Mouse (Mus musculus) adrenal gland, postnatal 25 days (tissue): ENCODE data around the gene Otogl. TPM values are rescaled to one million over a fixed set of nuclear protein-coding genes. Genes with fewer than 3 reads are reported as not detected.

Experiments
- total RNA-seq: library from RNA; stranded (reverse); gene quantifications from 2 replicates; pipeline ENCODE4 v1.2.3, GENCODE M21; 2021

The Otogl gene
- total RNA-seq, 1 experiment from 2014 or later: 0.21 TPM

Other genes with a start within 250 kb of the Otogl start
- 0.06 and 0.29 TPM in 2 replicates for gene Ptprq, start 192.1 kb downstream of the Otogl start, total RNA-seq